Mouse (Mus musculus): ENCODE data around the gene Kcnt2.

The Kcnt2 gene

DNA sequence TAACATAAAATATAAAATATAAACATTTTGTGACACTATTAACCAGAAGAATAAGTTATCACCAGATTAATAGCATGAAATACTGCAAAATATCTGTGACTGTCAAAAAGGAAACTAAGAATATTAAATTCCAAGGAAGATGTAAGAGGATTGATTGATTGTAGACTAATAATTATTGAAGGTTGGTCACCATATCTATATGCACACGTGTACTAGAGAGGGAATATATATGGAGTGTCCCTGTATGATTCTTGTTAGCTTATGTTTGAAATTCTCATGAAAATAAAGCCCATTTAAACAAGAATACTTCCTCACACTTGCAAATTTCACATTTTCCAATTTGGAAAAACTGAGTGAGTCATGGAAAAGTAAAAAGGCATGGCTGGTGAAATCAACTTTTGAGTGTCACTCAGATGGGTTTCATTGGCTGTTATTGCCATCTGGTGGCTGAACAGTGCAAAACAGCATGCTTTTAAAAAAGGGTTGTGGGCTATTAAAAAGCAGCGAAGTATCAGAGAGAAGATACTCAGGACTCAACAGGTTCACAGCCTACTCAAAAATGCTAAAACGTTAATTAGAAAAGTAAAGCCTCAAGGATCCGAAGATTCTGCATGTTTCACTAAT is 285.4 kb downstream of the Kcnt2 start:
- no peak for DNase-seq

- DNase-seq = no peak
Observed at GRCm38 (mm10) chr1:140534849-140535248, 288.9 kb downstream of the Kcnt2 start.

DNA sequence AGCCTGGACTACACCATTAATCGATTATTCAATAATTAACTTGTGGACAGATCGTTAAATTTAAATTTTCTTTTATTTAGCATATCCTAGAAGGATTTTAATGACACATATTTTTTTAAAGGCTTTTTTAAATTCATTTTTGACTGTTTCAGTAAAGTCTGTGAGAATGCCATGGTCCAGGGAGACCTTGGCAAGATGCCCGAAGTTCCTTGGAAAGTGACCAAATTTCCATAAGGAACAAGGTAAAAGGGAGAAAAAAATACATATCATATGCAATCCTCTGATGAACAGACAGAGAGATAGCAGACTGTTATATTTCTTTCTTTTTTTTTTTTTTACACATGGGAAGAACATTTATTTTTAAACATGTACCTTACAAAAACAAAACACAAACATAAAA is 296.1 kb downstream of the Kcnt2 start:
- DNase-seq = no peak

DNA sequence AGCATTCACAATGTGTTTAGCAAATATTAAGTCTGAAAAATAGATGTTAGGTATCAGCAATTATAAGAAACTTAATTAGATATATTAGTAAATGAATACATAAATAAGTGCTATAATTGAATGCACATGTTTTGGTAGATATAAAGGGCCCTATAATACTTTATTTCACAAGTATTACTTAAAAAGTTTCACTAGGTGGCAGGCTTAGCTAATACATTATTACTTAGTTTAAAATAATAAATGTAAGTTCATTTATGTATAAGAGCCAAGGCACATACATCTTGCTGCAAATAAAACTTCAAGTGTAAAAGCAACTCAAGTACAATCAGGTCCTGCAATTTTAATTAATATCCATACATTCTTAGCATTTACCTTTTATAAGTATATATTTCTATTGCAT is 302.8 kb downstream of the Kcnt2 start:
- no peak for DNase-seq

GRCm38 (mm10) chr1:140560801-140561200 is 314.8 kb downstream of the Kcnt2 start:
- DNase-seq = no peak

DNA sequence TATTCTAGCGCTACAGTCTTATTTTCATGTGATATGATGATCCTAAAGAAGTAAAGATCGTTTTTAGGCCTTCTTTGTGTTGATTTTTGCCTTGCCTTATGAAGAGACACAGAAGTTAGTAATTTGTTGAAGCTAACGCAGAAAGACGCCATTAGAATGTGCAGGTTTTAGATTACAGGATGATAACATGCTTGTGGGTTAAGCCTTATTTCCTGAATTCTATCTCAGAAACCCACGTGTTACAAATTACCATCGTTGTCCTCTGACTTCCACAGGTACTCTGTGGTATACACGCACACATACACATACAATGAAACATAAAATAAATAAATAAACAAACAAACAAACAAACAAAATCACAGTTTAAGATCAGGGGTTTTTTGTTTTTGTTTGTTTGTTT is 326.2 kb downstream of the Kcnt2 start:
- DNase-seq = no peak

- DNase-seq = no peak
Observed at GRCm38 (mm10) chr1:140578607-140579006, 332.6 kb downstream of the Kcnt2 start.

GRCm38 (mm10) chr1:140588302-140588701 is 342.3 kb downstream of the Kcnt2 start:
- DNase-seq = no peak

GRCm38 (mm10) chr1:140608765-140609297 is 362.9 kb downstream of the Kcnt2 start:
- DNase-seq = no peak

- no peak for DNase-seq
Observed at GRCm38 (mm10) chr1:140613101-140613500, 367.1 kb downstream of the Kcnt2 start.

DNA sequence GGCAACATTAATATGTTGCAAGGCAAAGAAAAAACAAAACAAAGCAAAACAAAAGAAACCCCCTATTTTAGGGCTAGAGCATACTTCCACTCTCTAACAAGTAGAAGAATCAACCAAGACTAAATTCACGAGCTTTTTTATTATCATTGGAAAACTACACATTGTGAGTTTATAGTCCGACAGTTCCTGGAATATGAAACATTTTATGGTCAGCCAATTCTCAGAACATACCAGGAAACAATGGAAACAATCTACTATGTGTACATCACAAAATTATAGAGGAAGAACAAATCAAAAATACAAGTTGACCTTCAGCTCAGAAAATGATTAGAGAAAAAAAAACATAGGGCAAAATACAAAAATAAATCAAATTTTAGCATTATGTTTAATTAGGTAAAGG is 368.9 kb downstream of the Kcnt2 start:
- DNase-seq = no peak

DNA sequence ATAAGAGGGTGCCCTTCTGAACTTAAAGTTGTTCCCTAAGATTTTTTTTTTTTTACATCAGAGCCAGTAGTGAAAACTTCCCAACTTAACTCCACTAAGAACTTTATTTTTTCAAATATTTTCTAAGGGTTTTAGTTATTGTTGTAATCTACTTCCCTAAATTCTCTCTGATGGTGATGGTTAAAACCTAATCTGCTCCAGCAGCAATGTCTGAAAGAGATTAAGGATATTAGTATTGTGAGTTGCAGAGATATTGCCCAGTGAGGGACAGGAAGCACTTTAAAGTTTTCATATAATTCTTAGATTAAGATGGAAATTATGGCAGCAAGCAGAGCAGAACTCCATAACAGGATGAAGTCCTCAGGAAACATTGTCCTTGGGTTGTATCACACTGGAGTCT is 372.2 kb downstream of the Kcnt2 start:
- no peak for DNase-seq

DNA sequence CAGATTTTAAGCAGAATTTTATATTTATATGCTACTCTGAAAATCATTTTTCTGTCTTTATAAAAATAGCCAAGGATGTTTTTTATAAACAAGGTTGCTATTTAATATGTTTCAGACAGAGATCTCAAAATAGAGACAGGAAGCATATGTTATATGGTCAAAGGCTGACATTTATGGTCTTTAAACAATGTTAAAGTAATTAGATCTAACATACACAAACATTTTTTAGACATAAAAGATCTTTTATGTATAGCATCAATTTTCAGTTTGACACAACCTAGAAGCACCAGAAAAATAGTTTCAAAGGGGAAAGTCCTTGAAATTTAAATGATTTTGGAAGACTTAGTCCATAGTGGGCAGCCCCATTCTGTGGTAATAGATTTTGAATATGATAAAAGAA is 379.0 kb downstream of the Kcnt2 start:
- DNase-seq = no peak

- DNase-seq = no peak
Observed at GRCm38 (mm10) chr1:140659607-140660340, 413.8 kb downstream of the Kcnt2 start.

GRCm38 (mm10) chr1:140660751-140661403 is 414.9 kb downstream of the Kcnt2 start:
- DNase-seq = no peak

GRCm38 (mm10) chr1:140661404-140661787 is 415.4 kb downstream of the Kcnt2 start:
- no peak for DNase-seq

Measured in thymus, adult 18-20 months (tissue).